Mouse (Mus musculus) C2C12 (cell line): ENCODE measurements around the gene Gabpb2.

Experiments used
- CTCF ChIP-seq: IDR thresholded peaks from one replicate; pipeline ENCODE4 v1.5.1; 2011; ENCODE audit not compliant: control insufficient read depth, insufficient read depth, insufficient read length
- USF1 ChIP-seq: IDR thresholded peaks from one replicate; pipeline ENCODE4 v1.6.1; 2011; ENCODE audit warnings: low read depth, mild to moderate bottlenecking, control low read depth, moderate library complexity

GRCm38 (mm10) chr3:95199101-95199500 lies 18.6 kb downstream of the Gabpb2 start:
- TF ChIP-seq CTCF: no peak
- no peak for TF ChIP-seq USF1
